Mouse (Mus musculus) bone marrow, adult 2 months (tissue): ENCODE data around the gene Zfyve26.

Source experiments
- CTCF ChIP-seq: fragments of 200-500 bp; IDR thresholded peaks from 2 replicates; pipeline ENCODE4 v1.5.1; 2011; ENCODE audit warnings: low read length, control low read depth; ENCODE audit not compliant: control insufficient read depth, insufficient read depth
- POLR2A ChIP-seq: fragments of 200-500 bp; IDR thresholded peaks from 2 replicates; pipeline ENCODE4 v1.6.1; 2011; ENCODE audit warnings: low read depth, mild to moderate bottlenecking, control low read depth, low read length, borderline replicate concordance; ENCODE audit not compliant: control insufficient read depth

GRCm38 (mm10) chr12:79235485-79236080 lies 60.5 kb downstream of the Zfyve26 start:
- no peak for TF ChIP-seq CTCF
- no peak for TF ChIP-seq POLR2A
